Mouse (Mus musculus) effector memory CD4-positive, alpha-beta T cell, adult 7 months (primary cell): ENCODE results near the gene Pdia5. TPM values are rescaled to one million over a fixed set of nuclear protein-coding genes. Genes with fewer than 3 reads are reported as not detected.

Experiments
- polyA plus RNA-seq: library from polyadenylated mRNA; unstranded; fragments of 100-300 nt; shearing (Covaris generic); gene quantifications from one replicate; pipeline ENCODE4 v1.2.1, GENCODE M21; 2017

Pdia5 gene
- polyA plus RNA-seq: not detected

GRCm38 (mm10) chr16:35490231-35491070 lies at the start of gene Pdia5:
TSS of gene Pdia5 (minus strand) at chr16:35490873.

GRCm38 (mm10) chr16:35363150-35364062 lies 127.3 kb downstream of the Pdia5 start, which contains the start of gene Sec22a:
TSS of gene Sec22a (minus strand) at chr16:35363918.

Other genes with a start within 250 kb of the Pdia5 start
- gene Sec22a, start 127.0 kb downstream of the Pdia5 start, polyA plus RNA-seq: 23.9 TPM
- 0.51 TPM for gene Sema5b, start 50.3 kb upstream of the Pdia5 start, polyA plus RNA-seq